29 mouse cellular contexts compared by ENCODE assay signal in genomic region chr9:15509363-15509762, GRCm38 (mm10). TPM values are rescaled to one million over a fixed set of nuclear protein-coding genes. Genes with fewer than 3 reads are reported as not detected.
A peak's percentile ranks its signal among the peaks of the same experiment; 100 is the strongest.
DNase-seq lines count a peak whose midpoint lies in the region; ATAC-seq lines count a peak whose summit lies in the region.
"Had no signal": no experiment of that assay in that cellular context is flagged by ENCODE, and none has a peak within 500 bp of the region (broad histone marks: within the 10 kb centered on the region; RNA-seq: fewer than 3 reads in every experiment).

No protein-coding gene starts in this region.

- H3K4me3 ChIP-seq in limb, embryonic 12.5 days (replicated peaks) = no peak overlapping the region
- no peak overlapping the region for H3K4me3 ChIP-seq in limb, embryonic 10.5 days
- H3K4me3 ChIP-seq in midbrain, embryonic 11.5 days (ENCODE audit: low read depth, low read length) = no peak overlapping the region
- no peak overlapping the region for H3K4me3 ChIP-seq in midbrain, embryonic 15.5 days
- no peak overlapping the region for H3K4me3 ChIP-seq in brown adipose tissue, adult 24 weeks (ENCODE audit: insufficient read depth, low read depth, low read length)
- H3K4me3 ChIP-seq: embryonic facial prominence, embryonic 13.5 days; forebrain, embryonic 10.5 days; hindbrain, embryonic 12.5 days; left cerebral cortex, adult 2 months; limb, embryonic 15.5 days; liver, embryonic 13.5 days; midbrain, embryonic 10.5 days; myocyte; neural tube, embryonic 12.5 days had no signal

- no peak overlapping the region for H3K4me2 ChIP-seq in limb, embryonic 12.5 days
- no peak overlapping the region for H3K4me2 ChIP-seq in midbrain, embryonic 11.5 days
- no peak overlapping the region for H3K4me2 ChIP-seq in midbrain, embryonic 15.5 days
- H3K4me2 ChIP-seq: embryonic facial prominence, embryonic 13.5 days; hindbrain, embryonic 12.5 days; limb, embryonic 15.5 days; liver, embryonic 13.5 days; neural tube, embryonic 12.5 days had no signal

- no peaks in the 10 kb centered on the region for H3K9me3 ChIP-seq in limb, embryonic 12.5 days
- H3K9me3 ChIP-seq in limb, embryonic 10.5 days (replicated peaks) = no peaks in the 10 kb centered on the region
- H3K9me3 ChIP-seq in midbrain, embryonic 11.5 days (ENCODE audit: control insufficient read depth, low read length) = no peaks in the 10 kb centered on the region
- H3K9me3 ChIP-seq in midbrain, embryonic 15.5 days = no peaks in the 10 kb centered on the region
- H3K9me3 ChIP-seq: embryonic facial prominence, embryonic 13.5 days; forebrain, embryonic 10.5 days; hindbrain, embryonic 12.5 days; limb, embryonic 15.5 days; liver, embryonic 13.5 days; midbrain, embryonic 10.5 days; neural tube, embryonic 12.5 days had no signal

- 0 out of 2 replicates have a peak, but pooled peaks cover 4% of the 10 kb centered on the region for H3K36me3 ChIP-seq in limb, embryonic 12.5 days
- H3K36me3 ChIP-seq in limb, embryonic 10.5 days = peaks cover 6% of the 10 kb centered on the region
- no peaks in the 10 kb centered on the region; the same call in 1 of the 2 replicates for H3K36me3 ChIP-seq in midbrain, embryonic 11.5 days (ENCODE audit: control insufficient read depth, insufficient read depth, low read length)
- H3K36me3 ChIP-seq in midbrain, embryonic 15.5 days (replicated peaks) = no peaks in the 10 kb centered on the region
- H3K36me3 ChIP-seq: hindbrain, embryonic 12.5 days; limb, embryonic 15.5 days; midbrain, embryonic 10.5 days; neural tube, embryonic 12.5 days had no signal

- peak; percentile 52 for ATAC-seq in frontal cortex, adult (ENCODE audit: low TSS enrichment)
- ATAC-seq in limb, embryonic 12.5 days (ENCODE audit: insufficient number of reproducible peaks, insufficient read depth, low FRiP score, low TSS enrichment, low read depth) = no peak
- no peak for ATAC-seq in midbrain, embryonic 11.5 days (ENCODE audit: low FRiP score)
- no peak for ATAC-seq in midbrain, embryonic 15.5 days (replicated peaks)
- ATAC-seq: intestine, postnatal 0 days; Patski had no signal

- peaks cover 27% of the 10 kb centered on the region for H3K4me1 ChIP-seq in limb, embryonic 12.5 days (replicated peaks)
- peaks cover 26% of the 10 kb centered on the region for H3K4me1 ChIP-seq in limb, embryonic 10.5 days
- no peaks in the 10 kb centered on the region; the same call in 1 of the 2 replicates for H3K4me1 ChIP-seq in midbrain, embryonic 11.5 days (ENCODE audit: control insufficient read depth, insufficient read depth, low read length)
- peaks cover 9% of the 10 kb centered on the region for H3K4me1 ChIP-seq in midbrain, embryonic 15.5 days
- H3K4me1 ChIP-seq in brown adipose tissue, adult 24 weeks (ENCODE audit: control insufficient read depth, insufficient read depth, insufficient read length, low read length) = peaks cover 46% of the 10 kb centered on the region

- H3K27me3 ChIP-seq in limb, embryonic 12.5 days = no peaks in the 10 kb centered on the region
- H3K27me3 ChIP-seq in limb, embryonic 10.5 days (ENCODE audit: low read depth, poor library complexity, severe bottlenecking) = no peaks in the 10 kb centered on the region
- H3K27me3 ChIP-seq in midbrain, embryonic 11.5 days (ENCODE audit: control insufficient read depth, insufficient read depth, low read length) = no peaks in the 10 kb centered on the region
- H3K27me3 ChIP-seq in midbrain, embryonic 15.5 days (replicated peaks) = no peaks in the 10 kb centered on the region
- H3K27me3 ChIP-seq: embryonic facial prominence, embryonic 13.5 days; hindbrain, embryonic 12.5 days; limb, embryonic 15.5 days; liver, embryonic 13.5 days; Patski had no signal

- DNase-seq in frontal cortex, postnatal 14 days (ENCODE audit: low spot score in 2 of 2) = no peak
- no peak for DNase-seq in limb, embryonic 10.5 days (ENCODE audit: low spot score)
- DNase-seq in midbrain, embryonic 11.5 days (ENCODE audit: low spot score, missing footprints) = peak; percentile 19
- no peak for DNase-seq in heart, postnatal 10 days
- DNase-seq: adrenal gland, postnatal 10 days; cerebellum, adult 18-20 months; cerebellum, postnatal 10 days; gastrocnemius, postnatal 10 days; kidney, postnatal 25 days; liver, embryonic 13.5 days; lung, adult 18-20 months; right cerebral cortex, postnatal 25 days; spleen, adult 18-20 months; thymus, postnatal 4 days had no signal

- intact Hi-C loops in heart, postnatal 10 days (cut with DNase I) = no loop called here

- H3K27ac ChIP-seq in limb, embryonic 12.5 days = 0 out of 2 replicates have a peak overlapping the region, but pooled peaks have one; percentile 23
- no peak overlapping the region for H3K27ac ChIP-seq in limb, embryonic 10.5 days
- no peak overlapping the region for H3K27ac ChIP-seq in midbrain, embryonic 11.5 days (ENCODE audit: low read depth, low read length)
- H3K27ac ChIP-seq in midbrain, embryonic 15.5 days = no peak overlapping the region
- peak overlapping the region; percentile 45; the same call in 1 of the 2 replicates for H3K27ac ChIP-seq in brown adipose tissue, adult 24 weeks (replicated peaks; ENCODE audit: low read depth, low read length)
- H3K27ac ChIP-seq: embryonic facial prominence, embryonic 13.5 days; forebrain, embryonic 10.5 days; hindbrain, embryonic 12.5 days; left cerebral cortex, adult 2 months; limb, embryonic 15.5 days; liver, embryonic 13.5 days; midbrain, embryonic 10.5 days; neural tube, embryonic 12.5 days had no signal

- H3K9ac ChIP-seq in limb, embryonic 12.5 days (replicated peaks) = no peak overlapping the region
- no peak overlapping the region for H3K9ac ChIP-seq in midbrain, embryonic 11.5 days (ENCODE audit: low read length)
- no peak overlapping the region for H3K9ac ChIP-seq in midbrain, embryonic 15.5 days
- H3K9ac ChIP-seq: embryonic facial prominence, embryonic 13.5 days; hindbrain, embryonic 12.5 days; limb, embryonic 15.5 days; liver, embryonic 13.5 days; neural tube, embryonic 12.5 days had no signal

- WGBS in limb, embryonic 12.5 days = 80% methylated on average over 3 of the region's 3 CpGs
- 84% methylated on average over 3 of the region's 3 CpGs for WGBS in limb, embryonic 10.5 days
- 87% methylated on average over 3 of the region's 3 CpGs for WGBS in midbrain, embryonic 11.5 days
- 80% methylated on average over 3 of the region's 3 CpGs for WGBS in midbrain, embryonic 15.5 days

RNA-seq across cellular contexts. Expression of gene Smco4, which starts 16.1 kb away (rescaled TPM):
- 2.0 and 3.1 TPM in 2 replicates for polyA plus RNA-seq in limb, embryonic 12.5 days (2016; fragmentation: Nextera tagmentation; extraction: Ambion mirVana)
- polyA plus RNA-seq in limb, embryonic 10.5 days (2016; fragmentation: Nextera tagmentation; extraction: Ambion mirVana) = 2.4 and 2.7 TPM in 2 replicates
- 3.0 and 3.7 TPM in 2 replicates for polyA plus RNA-seq in midbrain, embryonic 11.5 days (2014; fragmentation: Nextera tagmentation; extraction: Ambion mirVana)
- 0.29 and 0.49 TPM in 2 replicates for polyA plus RNA-seq in midbrain, embryonic 15.5 days (2015; fragmentation: Nextera tagmentation; extraction: Ambion mirVana)
- 14.5 and 22.4 TPM in 2 replicates for polyA plus RNA-seq in brown adipose tissue, adult 24 weeks (2012; ENCODE audit: insufficient read depth, insufficient read length, missing spikeins)
- total RNA-seq in heart, postnatal 10 days (2021) = 10 to 100 TPM; 23.5 to 27.9 TPM
- total RNA-seq: MEL had no signal

Comparison
In these comparisons a context has a peak if more than half of its experiments do, and no peak if none do; other contexts are left out.
1. H3K27ac ChIP-seq: peak in limb, embryonic 12.5 days (single experiment) and brown adipose tissue, adult 24 weeks (single experiment); none in limb, embryonic 10.5 days (single experiment), midbrain, embryonic 11.5 days (single experiment) and midbrain, embryonic 15.5 days (single experiment).